Comparison of ENCODE assay signal across 19 mouse cellular contexts in the genomic region with DNA sequence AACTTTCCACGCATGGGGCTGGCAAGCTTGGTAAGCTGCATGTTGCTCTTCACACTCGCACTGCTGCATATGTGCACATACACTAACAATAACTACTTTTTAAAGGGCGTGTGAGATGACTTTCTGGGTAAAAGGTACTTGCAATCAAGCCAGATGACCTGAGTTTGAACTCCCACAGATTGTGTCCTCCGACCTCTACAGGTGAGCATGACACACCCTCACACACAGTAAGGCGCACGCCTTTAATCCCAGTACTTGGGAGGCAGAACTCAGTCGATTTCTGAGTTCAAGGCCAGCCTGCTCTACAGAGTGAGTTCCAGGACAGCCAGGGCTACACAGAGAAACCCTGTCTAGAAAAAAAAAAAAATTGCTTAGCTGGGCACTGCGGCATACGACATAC. TPM values are rescaled to one million over a fixed set of nuclear protein-coding genes. Genes with fewer than 3 reads are reported as not detected.
"Had no signal": no experiment of that assay in that cellular context is flagged by ENCODE, and none has a peak within 500 bp of the region (broad histone marks: within the 10 kb centered on the region; RNA-seq: fewer than 3 reads in every experiment).

No protein-coding gene starts in this region.

- H3K9ac ChIP-seq: liver, embryonic 14.5 days; stomach, embryonic 15.5 days had no signal

- H3K4me2 ChIP-seq: midbrain, embryonic 13.5 days; stomach, embryonic 15.5 days had no signal

- H3K36me3 ChIP-seq: limb, embryonic 10.5 days; midbrain, embryonic 13.5 days; stomach, embryonic 15.5 days had no signal

- H3K27me3 ChIP-seq: stomach, embryonic 15.5 days had no signal

- ATAC-seq: lung, postnatal 0 days; midbrain, embryonic 13.5 days had no signal

- DNase-seq: kidney, postnatal 25 days; lung, adult 2 months; lung, postnatal 36 days; right cerebral cortex, postnatal 14 days; thymus, postnatal 36 days had no signal

- H3K9me3 ChIP-seq: limb, embryonic 10.5 days; midbrain, embryonic 13.5 days; stomach, embryonic 15.5 days had no signal

- H3K27ac ChIP-seq: liver, embryonic 14.5 days; midbrain, embryonic 13.5 days; stomach, embryonic 15.5 days had no signal

- H3K4me3 ChIP-seq: limb, embryonic 10.5 days; midbrain, embryonic 13.5 days; stomach, embryonic 15.5 days had no signal

RNA-seq across cellular contexts. Expression of a gene that starts 58.2 kb away (rescaled TPM):
- total RNA-seq: layer of hippocampus, postnatal 25 days; left cerebral cortex, adult 2 months; left cerebral cortex, postnatal 14 days; megakaryocyte progenitor cell, adult 5-6 weeks; midbrain, postnatal 0 days had no signal
- polyA plus RNA-seq: kidney, embryonic 16.5 days; limb, embryonic 10.5 days; limb, embryonic 14.5 days; liver, embryonic 14.5 days; lung, adult 2 months; lung, postnatal 0 days; midbrain, embryonic 13.5 days; midbrain, postnatal 0 days; neural tube, embryonic 14.5 days; spleen, adult 2 months; stomach, embryonic 15.5 days had no signal
